Mouse (Mus musculus): ENCODE data around the gene AW822073. TPM values are rescaled to one million over a fixed set of nuclear protein-coding genes. Genes with fewer than 3 reads are reported as not detected.
"Not testable (repeated sequence)": the region's sequence is repeated elsewhere in the genome, so short reads cannot be mapped to it uniquely, and the experiment has no call there.

The AW822073 gene
- total RNA-seq, 2 experiments from 2014 or later: not detected

DNA sequence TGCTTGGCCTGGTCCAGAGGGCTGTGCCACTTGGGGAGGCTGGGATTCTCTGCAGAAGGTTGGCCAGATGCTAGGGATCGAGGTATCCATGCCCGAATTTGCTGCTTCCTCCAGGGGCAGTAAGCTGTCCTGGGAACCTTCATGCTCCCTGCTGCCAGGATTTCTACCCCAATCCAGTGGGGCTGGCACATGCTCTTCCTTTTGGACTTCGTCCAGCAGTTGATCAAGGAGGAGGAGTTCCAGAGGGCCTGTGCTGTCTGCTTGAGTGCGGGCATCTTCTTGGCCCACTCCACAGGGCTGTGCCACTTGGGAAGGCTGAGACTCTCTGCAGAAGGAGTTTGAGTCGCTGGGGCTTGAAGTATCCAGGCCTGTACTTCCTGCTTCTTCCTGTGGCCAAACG, 1.6 kb downstream of the AW822073 start:
- DNase-seq; intact Hi-C loops (cut with DNase I): not testable (repeated sequence)

DNA sequence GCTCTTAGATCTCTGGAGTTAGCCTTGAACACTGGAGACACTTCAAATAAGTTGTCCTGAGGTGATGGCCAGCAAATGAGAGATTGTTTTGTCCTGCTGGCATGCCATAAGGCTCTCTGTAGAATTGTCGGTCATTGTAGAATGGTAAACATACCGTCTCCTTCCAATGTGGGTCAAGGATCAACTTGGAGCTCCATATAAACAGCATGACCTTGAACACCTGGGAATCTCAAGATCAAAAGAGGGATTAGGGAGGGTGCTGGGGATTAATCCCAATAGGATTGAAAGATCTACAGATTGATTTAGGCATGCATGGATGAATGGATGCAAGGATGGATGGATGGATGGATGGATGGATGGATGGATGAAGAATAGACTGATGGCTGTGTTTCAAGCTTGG, 3.2 kb downstream of the AW822073 start:
- intact Hi-C loops (cut with DNase I): not testable (repeated sequence)
- peak; percentile 49 to 50 for DNase-seq

DNA sequence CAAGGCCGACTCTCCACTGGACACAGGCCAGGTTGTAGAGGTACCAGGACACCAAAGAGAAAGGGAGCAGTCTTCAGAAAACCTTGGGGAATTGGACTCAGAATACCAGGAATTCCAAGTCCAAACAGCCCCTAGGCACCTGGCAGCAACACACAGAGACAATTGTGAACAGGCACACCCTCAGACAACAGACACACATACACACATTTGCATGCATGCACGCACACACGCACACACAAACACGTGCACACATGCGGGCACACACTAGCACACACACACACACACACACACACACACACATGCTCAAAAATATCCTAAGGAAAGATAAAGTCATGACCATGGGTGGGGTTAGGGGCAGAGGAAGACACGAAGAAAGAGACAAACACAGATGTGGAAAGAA, 4.0 kb downstream of the AW822073 start:
- intact Hi-C loops (cut with DNase I): no loop called here
- no peak for DNase-seq

DNA sequence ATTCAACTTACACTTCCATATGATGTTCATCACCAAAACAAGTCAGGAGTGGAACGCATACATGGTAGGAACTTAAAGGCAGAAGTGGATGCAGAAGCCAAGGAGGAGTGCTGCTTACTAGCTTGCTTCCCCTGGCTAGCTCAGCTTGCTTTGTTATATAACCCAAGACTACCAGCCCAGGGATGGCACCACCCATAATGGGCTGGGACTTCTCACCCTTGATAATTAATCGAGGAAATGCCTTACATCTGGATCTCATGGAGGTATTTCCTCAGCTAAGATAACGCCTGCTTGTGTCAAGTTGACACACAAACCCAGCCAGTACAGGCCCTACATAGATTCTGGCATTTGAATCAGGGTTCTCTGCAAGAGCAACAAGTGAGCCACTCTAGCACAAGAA, 7.4 kb downstream of the AW822073 start:
- no peak for DNase-seq
- intact Hi-C loops (cut with DNase I): loop anchor here (2.0 kb wide), 1 partner anchor 777 kb away; no protein-coding TSS in a partner anchor

DNA sequence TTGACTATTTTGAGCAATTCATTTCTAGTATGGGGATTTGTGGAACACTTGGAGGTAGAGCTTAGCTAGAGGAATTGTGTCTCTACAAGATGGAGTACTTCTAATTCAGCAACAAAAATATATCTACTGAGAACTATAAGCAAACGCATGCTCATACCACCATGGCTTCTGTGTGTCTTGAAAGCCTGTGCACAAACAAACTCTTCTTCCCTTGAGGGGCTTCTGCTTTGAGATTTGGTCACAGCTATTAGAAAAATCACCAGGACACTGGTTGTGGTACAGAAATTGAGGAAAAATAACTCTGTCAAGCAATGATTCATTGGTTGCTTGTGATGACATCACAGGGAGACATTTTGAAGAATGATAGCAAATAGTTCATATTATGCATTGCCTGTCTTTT, 9.4 kb downstream of the AW822073 start:
- no peak for DNase-seq
- intact Hi-C loops (cut with DNase I): no loop called here

DNA sequence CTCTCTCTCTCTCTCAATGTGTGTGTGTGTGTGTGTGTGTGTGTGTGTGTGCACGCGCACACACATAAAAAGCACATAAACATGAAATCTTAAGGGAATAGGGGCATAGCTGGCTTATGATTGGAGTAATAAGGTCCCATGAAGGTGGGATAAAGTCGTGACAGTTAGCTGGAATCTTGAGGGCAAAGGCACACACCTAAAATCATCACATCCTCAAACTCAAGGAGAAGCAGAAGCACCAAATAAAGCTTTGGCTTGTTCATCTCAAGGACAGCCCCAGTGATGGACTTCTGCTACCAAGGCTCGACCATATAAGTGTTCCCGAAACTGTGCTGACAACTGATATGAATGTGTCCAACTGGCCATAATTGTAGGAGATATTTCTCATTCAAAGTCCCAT, 9.8 kb downstream of the AW822073 start:
- intact Hi-C loops (cut with DNase I): no loop called here
- DNase-seq: no peak

DNA sequence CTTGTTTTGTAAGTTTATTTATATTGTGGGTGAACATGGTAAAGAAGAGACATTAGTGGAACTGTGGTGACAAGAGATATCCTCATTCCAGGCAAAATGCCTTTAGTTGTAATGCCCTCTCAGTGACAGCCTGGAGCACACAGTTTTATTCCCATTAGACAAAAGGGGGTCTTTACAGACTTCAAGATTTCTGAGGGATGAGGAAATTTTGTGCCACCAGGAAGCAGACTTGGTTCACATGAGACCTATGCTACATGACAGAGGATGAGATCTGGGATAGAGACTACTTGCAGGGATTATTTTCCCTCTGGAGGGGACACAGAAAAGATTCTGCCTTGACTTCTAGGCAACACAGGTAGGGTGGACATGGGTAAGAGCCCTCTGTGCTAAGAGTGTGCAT, 10.2 kb downstream of the AW822073 start:
- intact Hi-C loops (cut with DNase I): no loop called here

DNA sequence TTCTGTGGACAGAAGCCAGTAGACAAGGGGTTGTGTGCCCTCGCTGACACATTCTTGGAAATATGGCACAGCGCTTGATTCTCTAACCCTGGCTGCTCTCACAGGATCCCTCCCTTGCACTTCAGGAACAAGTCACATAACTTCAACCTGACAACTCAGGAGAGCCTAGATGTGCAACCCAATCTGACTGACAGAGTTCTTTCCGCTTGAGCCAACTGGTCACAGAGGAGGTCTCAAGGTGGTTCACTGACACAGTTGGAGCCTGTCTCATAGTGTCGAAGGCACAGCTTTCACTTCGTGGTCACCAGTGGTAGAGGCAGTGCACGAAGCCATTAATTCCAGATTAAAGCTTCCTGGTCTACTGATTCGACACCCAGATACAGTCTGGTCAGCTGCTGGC, 12.5 kb downstream of the AW822073 start:
- intact Hi-C loops (cut with DNase I): no loop called here
- no peak for DNase-seq

More for the DNA sequence above, 10.2 kb downstream of the AW822073 start:
- no peak for DNase-seq

DNA sequence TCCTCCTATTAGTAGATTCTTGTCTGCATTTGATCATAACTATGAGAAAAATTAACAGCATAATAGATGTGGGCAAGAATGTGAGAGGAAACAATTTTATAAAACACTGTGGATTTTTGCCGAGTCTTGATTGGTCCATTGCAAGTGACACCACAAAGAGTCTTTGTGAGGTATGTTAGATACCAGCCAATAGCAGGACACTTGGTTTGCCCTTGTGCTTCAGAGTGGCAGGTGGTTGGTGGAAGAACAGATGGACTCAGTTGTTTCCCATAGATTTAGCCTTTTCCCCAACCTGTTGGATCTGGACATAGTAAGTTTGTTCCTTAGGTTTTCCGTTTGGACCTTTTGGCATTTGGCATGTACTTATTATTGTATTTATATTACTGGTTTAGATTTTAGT, 13.5 kb downstream of the AW822073 start:
- intact Hi-C loops (cut with DNase I): no loop called here
- DNase-seq: no peak

DNA sequence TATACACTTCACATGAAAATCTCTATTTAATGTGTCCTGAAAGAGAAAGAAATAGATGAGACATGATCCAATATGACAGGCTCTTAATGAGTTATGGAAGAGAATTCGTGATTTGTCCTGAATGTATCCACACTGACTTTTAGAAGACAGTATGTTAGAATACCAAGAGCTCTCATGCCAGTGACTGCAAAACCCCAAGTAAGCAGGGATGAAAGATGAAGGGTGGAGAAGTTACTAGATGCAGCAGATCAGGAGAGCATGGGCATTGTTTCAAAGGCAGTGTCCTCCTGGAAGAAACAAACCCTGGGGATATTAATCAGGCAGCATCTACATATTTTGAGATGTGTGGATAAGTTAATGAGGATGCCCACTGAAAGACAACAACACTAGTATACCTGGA, 14.2 kb downstream of the AW822073 start:
- intact Hi-C loops (cut with DNase I): no loop called here
- DNase-seq: no peak

DNA sequence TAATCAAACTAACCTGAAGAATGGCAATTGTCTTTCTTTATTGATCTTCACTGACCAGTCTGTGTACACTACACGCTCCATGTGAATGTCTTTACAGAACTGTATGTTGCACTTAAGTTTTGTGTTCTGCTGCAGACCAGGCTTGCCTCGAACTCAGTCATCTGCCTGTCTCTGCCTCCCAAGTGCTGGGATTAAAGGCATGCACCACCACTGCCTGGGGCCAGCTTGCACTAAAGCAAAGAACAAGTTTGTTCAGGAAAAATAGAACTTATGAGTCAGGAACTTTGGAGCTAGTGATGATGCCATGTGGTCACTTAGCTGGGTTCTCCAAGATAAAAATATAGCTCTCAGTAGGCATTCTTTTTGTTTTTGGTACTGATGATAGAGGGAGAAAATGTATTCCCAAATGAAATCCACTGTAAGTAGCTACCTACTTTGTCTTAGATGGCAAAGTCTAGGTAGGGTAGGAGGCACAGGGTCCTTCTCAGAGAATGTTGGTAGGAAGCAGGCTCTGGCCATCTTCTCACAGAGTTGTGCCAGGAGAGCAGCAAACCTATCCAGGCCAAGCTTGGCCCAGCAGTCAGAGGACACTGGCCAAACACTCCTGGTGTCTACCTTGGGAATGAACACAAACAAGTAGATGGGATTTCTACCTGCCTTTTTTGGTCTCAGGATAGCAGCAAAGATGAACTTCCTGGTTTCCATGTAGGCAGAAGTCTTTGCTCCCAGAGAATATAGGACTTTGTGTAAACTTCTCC, 14.8 kb downstream of the AW822073 start:
- intact Hi-C loops (cut with DNase I): no loop called here
- DNase-seq: no peak

DNA sequence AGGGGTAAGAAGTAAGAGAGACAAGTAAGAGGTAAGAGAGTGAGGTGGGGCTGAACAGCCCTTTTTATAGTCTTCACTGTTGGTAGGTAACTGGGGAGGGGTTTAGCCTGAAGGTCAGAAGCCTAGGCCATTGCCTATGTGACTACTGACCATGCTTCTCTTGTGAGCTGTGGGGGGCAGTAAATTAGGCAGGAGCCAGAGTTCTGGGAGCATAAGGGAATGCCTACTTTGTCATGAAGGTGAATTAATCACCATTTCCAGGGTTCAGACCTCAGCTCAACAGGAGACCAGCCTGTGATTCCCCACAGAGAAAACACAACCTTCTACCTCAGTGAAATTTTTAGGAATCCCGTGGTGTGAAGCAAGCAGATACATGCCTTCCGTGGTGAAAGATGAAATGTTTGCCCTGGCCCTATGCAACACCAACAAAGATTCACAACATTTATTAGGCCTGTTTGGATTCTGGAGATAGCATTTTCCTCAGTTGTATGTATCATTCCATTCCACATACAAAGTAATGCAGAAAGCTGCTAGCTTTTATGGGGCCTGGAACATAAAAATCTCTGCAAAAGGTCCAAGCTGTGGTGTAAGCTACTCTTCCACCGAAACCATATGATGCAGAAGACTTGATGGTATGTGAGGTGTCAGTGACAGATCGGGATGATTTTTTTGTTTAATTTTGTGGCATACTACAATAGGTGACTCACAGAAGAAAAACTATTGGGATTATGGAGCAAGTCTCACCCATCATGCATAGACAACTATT, 17.9 kb downstream of the AW822073 start:
- DNase-seq: no peak
- intact Hi-C loops (cut with DNase I): no loop called here

DNA sequence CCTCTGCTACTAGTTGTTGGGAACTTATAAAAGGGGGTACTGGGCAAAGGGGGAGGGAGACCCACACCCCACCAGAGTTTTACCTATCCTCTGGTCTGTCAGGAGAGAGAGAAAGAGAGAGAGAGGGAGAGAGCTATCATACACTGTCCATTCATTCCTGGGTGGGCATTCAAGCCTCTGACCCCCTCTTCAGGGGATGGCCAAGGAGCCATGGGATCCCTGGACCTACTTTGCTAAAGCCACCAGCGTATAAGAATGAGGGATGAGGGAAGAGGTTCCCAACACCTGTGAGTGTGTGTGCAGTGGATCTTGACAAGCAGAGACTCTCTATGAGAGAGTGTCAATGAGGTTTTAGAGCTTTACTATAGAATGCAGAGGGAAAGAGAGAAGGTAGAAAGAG, 18.7 kb downstream of the AW822073 start:
- DNase-seq: no peak
- intact Hi-C loops (cut with DNase I): no loop called here

Other genes starting within 250 kb of the AW822073 start
- not detected for gene Duxf3, start 7.7 kb upstream of the AW822073 start, total RNA-seq (2021)
- not detected for gene Gm4981, start 11.8 kb upstream of the AW822073 start, total RNA-seq (2021)
- gene Gcc2, start 30.6 kb upstream of the AW822073 start, total RNA-seq (2021): 10 to 100 TPM; 22.8 to 30.6 TPM
- gene Lims1, start 98.5 kb upstream of the AW822073 start, total RNA-seq (2021): 100 to 1,000 TPM; 211 to 240 TPM
- 10 to 100 TPM; 56.6 to 59.4 TPM for gene Ranbp2, start 222.0 kb upstream of the AW822073 start, total RNA-seq (2021)

Data from heart, postnatal 10 days (tissue).